Mouse (Mus musculus) urinary bladder, adult 2 months (tissue): ENCODE data around the gene Itga2. TPM values are rescaled to one million over a fixed set of nuclear protein-coding genes. Genes with fewer than 3 reads are reported as not detected.
A peak's percentile ranks its signal among the peaks of the same experiment; 100 is the strongest.

ENCODE experiments used
- DNase-seq: peaks from one replicate; pipeline ENCODE4 v3.0.0; 2022; ENCODE audit warnings: low spot score
- polyA plus RNA-seq: library from polyadenylated mRNA; depleted of rRNA; stranded (reverse); fragments of >200 nt; gene quantifications from 2 replicates; pipeline ENCODE4 v1.2.3, GENCODE M21; 2012; rRNA removed

Gene Itga2
- polyA plus RNA-seq, result 4.7 and 5.4 TPM in 2 replicates

- peak; percentile 55 for DNase-seq
These were observed at the start of gene Itga2 for GRCm38 (mm10) chr13:114931775-114932294. Gene Itga2, minus strand, starts transcription at chr13:114932100.

- DNase-seq, result no peak
These were observed 49.0 kb upstream of the Itga2 start for GRCm38 (mm10) chr13:114980831-114981419.

GRCm38 (mm10) chr13:114974484-114975042 is 42.7 kb upstream of the Itga2 start:
- DNase-seq, result no peak

GRCm38 (mm10) chr13:114971905-114972304 is 40.0 kb upstream of the Itga2 start:
- DNase-seq, result no peak

GRCm38 (mm10) chr13:114964233-114964632 is 32.3 kb upstream of the Itga2 start:
- peak; percentile 55 for DNase-seq

- no peak for DNase-seq
These were observed 22.6 kb upstream of the Itga2 start for GRCm38 (mm10) chr13:114954516-114954915.

GRCm38 (mm10) chr13:114933541-114933940 is 1.6 kb upstream of the Itga2 start:
- DNase-seq, result no peak

- DNase-seq, result no peak
These were observed 777 bp downstream of the Itga2 start for GRCm38 (mm10) chr13:114930996-114931649.

GRCm38 (mm10) chr13:114924785-114925184 is 7.1 kb downstream of the Itga2 start:
- DNase-seq, result no peak

- no peak for DNase-seq
These were observed 8.6 kb downstream of the Itga2 start for GRCm38 (mm10) chr13:114923331-114923730.

- no peak for DNase-seq
These were observed 16.1 kb downstream of the Itga2 start for GRCm38 (mm10) chr13:114915767-114916166.

GRCm38 (mm10) chr13:114914963-114915362 is 16.9 kb downstream of the Itga2 start:
- DNase-seq, result no peak

GRCm38 (mm10) chr13:114914559-114914958 is 17.3 kb downstream of the Itga2 start:
- DNase-seq, result no peak

GRCm38 (mm10) chr13:114910629-114911028 is 21.3 kb downstream of the Itga2 start:
- DNase-seq, result no peak

- no peak for DNase-seq
These were observed 22.4 kb downstream of the Itga2 start for GRCm38 (mm10) chr13:114909514-114909913.

GRCm38 (mm10) chr13:114907876-114908275 is 24.0 kb downstream of the Itga2 start:
- DNase-seq, result no peak

GRCm38 (mm10) chr13:114896751-114897386 is 35.0 kb downstream of the Itga2 start:
- no peak for DNase-seq

GRCm38 (mm10) chr13:114895896-114896295 is 36.0 kb downstream of the Itga2 start:
- DNase-seq, result no peak

GRCm38 (mm10) chr13:114894718-114895117 is 37.2 kb downstream of the Itga2 start:
- no peak for DNase-seq

GRCm38 (mm10) chr13:114891655-114892054 is 40.2 kb downstream of the Itga2 start:
- no peak for DNase-seq

- DNase-seq, result no peak
These were observed 44.2 kb downstream of the Itga2 start for GRCm38 (mm10) chr13:114887695-114888094.

GRCm38 (mm10) chr13:114887293-114887692 is 44.6 kb downstream of the Itga2 start:
- no peak for DNase-seq

GRCm38 (mm10) chr13:114885171-114885570 is 46.7 kb downstream of the Itga2 start:
- DNase-seq, result no peak
